Mouse (Mus musculus) ES-CJ7 (cell line): ENCODE measurements around the gene Tsnaxip1.

Experiments used
- DNase-seq: peaks from one replicate; pipeline ENCODE4 v3.0.0; 2011; ENCODE audit warnings: low read depth, low spot score

Tsnaxip1 gene

GRCm38 (mm10) chr8:105826861-105827848 lies at the start of gene Tsnaxip1, which contains the start of gene Ranbp10:
Tsnaxip1 (plus strand) TSS chr8:105827731.
Ranbp10 (minus strand) TSS chr8:105827350.
- peak; percentile 100 for DNase-seq

GRCm38 (mm10) chr8:105777833-105778232 lies 49.7 kb upstream of the Tsnaxip1 start:
- DNase-seq = no peak

- DNase-seq = no peak
These were observed 47.2 kb upstream of the Tsnaxip1 start for GRCm38 (mm10) chr8:105780298-105780697.

GRCm38 (mm10) chr8:105788241-105788640 lies 39.3 kb upstream of the Tsnaxip1 start:
- DNase-seq = peak; percentile 80

GRCm38 (mm10) chr8:105788927-105789326 lies 38.6 kb upstream of the Tsnaxip1 start:
- DNase-seq = no peak

- DNase-seq = no peak
These were observed 37.9 kb upstream of the Tsnaxip1 start for GRCm38 (mm10) chr8:105789626-105790025.

GRCm38 (mm10) chr8:105793331-105793730 lies 34.2 kb upstream of the Tsnaxip1 start:
- DNase-seq = no peak

- no peak for DNase-seq
These were observed 33.4 kb upstream of the Tsnaxip1 start for GRCm38 (mm10) chr8:105794009-105794598.

GRCm38 (mm10) chr8:105795785-105796184 lies 31.7 kb upstream of the Tsnaxip1 start:
- no peak for DNase-seq

- DNase-seq = no peak
These were observed 29.1 kb upstream of the Tsnaxip1 start for GRCm38 (mm10) chr8:105798408-105798807.

- peak; percentile 50 for DNase-seq
These were observed 28.3 kb upstream of the Tsnaxip1 start for GRCm38 (mm10) chr8:105799091-105799812.

GRCm38 (mm10) chr8:105801153-105801904 lies 26.2 kb upstream of the Tsnaxip1 start:
- no peak for DNase-seq

GRCm38 (mm10) chr8:105804797-105805196 lies 22.7 kb upstream of the Tsnaxip1 start:
- DNase-seq = no peak

- DNase-seq = no peak
These were observed 22.2 kb upstream of the Tsnaxip1 start for GRCm38 (mm10) chr8:105805346-105805745.

GRCm38 (mm10) chr8:105805964-105806363 lies 21.6 kb upstream of the Tsnaxip1 start:
- no peak for DNase-seq

GRCm38 (mm10) chr8:105807766-105808165 lies 19.8 kb upstream of the Tsnaxip1 start:
- no peak for DNase-seq

- DNase-seq = no peak
These were observed 19.1 kb upstream of the Tsnaxip1 start for GRCm38 (mm10) chr8:105808480-105808879.

GRCm38 (mm10) chr8:105810245-105810786 lies 17.2 kb upstream of the Tsnaxip1 start:
- DNase-seq = no peak

- DNase-seq = no peak
These were observed 16.5 kb upstream of the Tsnaxip1 start for GRCm38 (mm10) chr8:105811061-105811460.

- DNase-seq = no peak
These were observed 16.0 kb upstream of the Tsnaxip1 start for GRCm38 (mm10) chr8:105811543-105811942.

- no peak for DNase-seq
These were observed 15.0 kb upstream of the Tsnaxip1 start for GRCm38 (mm10) chr8:105812511-105812910.
